Mouse (Mus musculus): ENCODE measurements around the gene Arfrp1.
A peak's percentile ranks its signal among the peaks of the same experiment; 100 is the strongest.

GRCm38 (mm10) chr2:181370001-181370400, 4.8 kb upstream of the Arfrp1 start:
- TF ChIP-seq CHD2 (IDR thresholded peaks at IDR 0.05; ENCODE audit: low read depth, low read length) (no peak), HCFC1 (IDR thresholded peaks at IDR 0.05; ENCODE audit: borderline replicate concordance, insufficient read depth, low read length) (no peak), MAFK (IDR thresholded peaks at IDR 0.05; ENCODE audit: insufficient read depth, low read depth, low read length) (peak; percentile 87), ZNF384 (IDR thresholded peaks at IDR 0.05; ENCODE audit: low read depth, low read length) (no peak)
